Mouse (Mus musculus): ENCODE results near the gene Chadl. TPM values are rescaled to one million over a fixed set of nuclear protein-coding genes. Genes with fewer than 3 reads are reported as not detected.
A peak's percentile ranks its signal among the peaks of the same experiment; 100 is the strongest.
"Not testable (repeated sequence)": the region's sequence is repeated elsewhere in the genome, so short reads cannot be mapped to it uniquely, and the experiment has no call there.

Gene Chadl
- 3.8 and 4.6 TPM in 2 replicates for polyA plus RNA-seq (2012; rRNA removed)

GRCm38 (mm10) chr15:81697175-81697574 is at the start of gene Chadl:
Chadl (minus strand) TSS chr15:81697287.
- Histone ChIP-seq H3K27ac (ENCODE audit: control insufficient read depth, insufficient read depth, low read depth, low read length) (no peak within 1 kb of the TSS), H3K4me3 (ENCODE audit: control insufficient read depth, low read depth, low read length) (no peak within 1 kb of the TSS), H3K36me3 (ENCODE audit: control insufficient read depth, insufficient read depth, low read length) (no peaks in the 10 kb centered on the region), H3K4me1 (ENCODE audit: control insufficient read depth, insufficient read depth, low read length) (peaks cover 20% of the 10 kb centered on the region), H3K27me3 (ENCODE audit: control insufficient read depth, insufficient read depth, low read length) (no peaks in the 10 kb centered on the region)
- no peak for TF ChIP-seq CTCF (IDR thresholded peaks at IDR 0.05; ENCODE audit: control insufficient read depth, insufficient read depth, insufficient replicate concordance, low read depth, low read length)
- TF ChIP-seq POLR2A (IDR thresholded peaks at IDR 0.05; ENCODE audit: control insufficient read depth, low read depth, low read length) = no peak

- Histone ChIP-seq H3K4me1 (ENCODE audit: control insufficient read depth, insufficient read depth, low read length) (no peaks in the 10 kb centered on the region; the same call in none of the 2 replicates), H3K27ac (ENCODE audit: control insufficient read depth, insufficient read depth, low read depth, low read length) (peak overlapping the region; percentile 75), H3K27me3 (ENCODE audit: control insufficient read depth, insufficient read depth, low read length) (no peaks in the 10 kb centered on the region), H3K36me3 (ENCODE audit: control insufficient read depth, insufficient read depth, low read length) (no peaks in the 10 kb centered on the region), H3K4me3 (ENCODE audit: control insufficient read depth, low read depth, low read length) (peak overlapping the region; percentile 75)
- TF ChIP-seq POLR2A (IDR thresholded peaks at IDR 0.05; ENCODE audit: control insufficient read depth, low read depth, low read length) = peak; percentile 36; the same call in 1 of the 2 replicates
- TF ChIP-seq CTCF (IDR thresholded peaks at IDR 0.05; ENCODE audit: control insufficient read depth, insufficient read depth, insufficient replicate concordance, low read depth, low read length) = no peak
Measured at GRCm38 (mm10) chr15:81745601-81746114, 48.6 kb upstream of the Chadl start.

DNA sequence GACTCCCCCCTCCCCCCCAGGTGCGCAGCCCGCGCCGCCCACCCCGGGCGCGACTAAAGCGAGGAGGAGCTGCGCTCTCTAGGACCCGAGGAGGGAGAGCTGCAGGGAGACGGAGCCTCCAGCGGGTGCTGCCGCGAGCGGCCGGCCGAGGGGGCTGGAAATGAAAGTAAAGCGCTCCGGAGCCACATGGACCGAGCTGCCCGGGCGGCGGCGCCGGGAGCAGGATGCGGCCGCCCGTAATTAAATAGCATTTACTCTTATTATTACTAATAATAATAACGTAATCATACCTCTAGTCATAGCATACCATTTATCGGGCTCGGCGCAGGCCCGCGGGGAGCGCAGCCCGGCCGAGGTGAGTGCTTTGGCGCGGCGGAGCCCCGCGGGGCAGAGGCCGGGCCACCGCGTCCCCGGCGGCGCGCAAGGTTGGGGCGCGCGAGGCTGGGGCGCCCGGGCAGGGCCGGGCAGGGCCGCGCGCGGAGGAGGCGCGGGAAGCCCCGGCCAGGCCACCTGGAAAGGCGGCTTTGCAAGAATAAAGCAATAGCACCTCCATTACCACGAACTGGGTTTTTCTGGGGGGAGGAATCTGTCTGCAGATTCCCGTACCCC is 48.0 kb upstream of the Chadl start, which contains the start of the genes Zc3h7b and Rangap1:
Gene Zc3h7b (plus strand): TSS at position 66 of the 609 bp plus-strand sequence.
Gene Rangap1 (minus strand): TSS at position 539 of the 609 bp plus-strand sequence.
- Histone ChIP-seq H3K4me1 (ENCODE audit: control insufficient read depth, insufficient read depth, low read length) (no peaks in the 10 kb centered on the region; the same call in none of the 2 replicates), H3K27me3 (ENCODE audit: control insufficient read depth, insufficient read depth, low read length) (no peaks in the 10 kb centered on the region), H3K4me3 (ENCODE audit: control insufficient read depth, low read depth, low read length) (peak within 1 kb of the TSS; percentile 75), H3K36me3 (ENCODE audit: control insufficient read depth, insufficient read depth, low read length) (no peaks in the 10 kb centered on the region), H3K27ac (ENCODE audit: control insufficient read depth, insufficient read depth, low read depth, low read length) (peak within 1 kb of the TSS; percentile 75)
- no peak for TF ChIP-seq CTCF (IDR thresholded peaks at IDR 0.05; ENCODE audit: control insufficient read depth, insufficient read depth, insufficient replicate concordance, low read depth, low read length)
- 0 out of 2 replicates have a peak, but pooled peaks have one; percentile 38 for TF ChIP-seq POLR2A (IDR thresholded peaks at IDR 0.05; ENCODE audit: control insufficient read depth, low read depth, low read length)

DNA sequence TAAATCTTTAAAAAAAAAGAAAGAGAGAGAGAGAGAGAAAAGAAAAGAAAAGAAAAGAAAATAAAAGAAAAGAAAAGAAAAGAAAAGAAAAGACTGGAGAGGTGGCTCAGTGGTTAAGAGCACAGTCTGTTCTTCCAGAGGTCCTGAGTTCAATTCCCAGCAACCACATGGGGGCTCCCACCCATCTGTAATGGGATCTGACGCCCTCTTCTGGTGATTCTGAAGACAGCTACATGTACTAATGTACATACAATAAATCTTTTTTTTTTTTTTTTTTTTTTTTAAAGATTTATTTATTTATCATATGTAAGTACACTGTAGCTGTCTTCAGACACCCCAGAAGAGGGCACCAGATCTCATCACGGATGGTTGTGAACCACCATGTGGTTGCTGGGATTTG is 45.3 kb upstream of the Chadl start:
- H3K4me1 ChIP-seq (ENCODE audit: control insufficient read depth, insufficient read depth, low read length); H3K27me3 ChIP-seq (ENCODE audit: control insufficient read depth, insufficient read depth, low read length); H3K27ac ChIP-seq (ENCODE audit: control insufficient read depth, insufficient read depth, low read depth, low read length); H3K4me3 ChIP-seq (ENCODE audit: control insufficient read depth, low read depth, low read length); H3K36me3 ChIP-seq (ENCODE audit: control insufficient read depth, insufficient read depth, low read length): not testable (repeated sequence)

DNA sequence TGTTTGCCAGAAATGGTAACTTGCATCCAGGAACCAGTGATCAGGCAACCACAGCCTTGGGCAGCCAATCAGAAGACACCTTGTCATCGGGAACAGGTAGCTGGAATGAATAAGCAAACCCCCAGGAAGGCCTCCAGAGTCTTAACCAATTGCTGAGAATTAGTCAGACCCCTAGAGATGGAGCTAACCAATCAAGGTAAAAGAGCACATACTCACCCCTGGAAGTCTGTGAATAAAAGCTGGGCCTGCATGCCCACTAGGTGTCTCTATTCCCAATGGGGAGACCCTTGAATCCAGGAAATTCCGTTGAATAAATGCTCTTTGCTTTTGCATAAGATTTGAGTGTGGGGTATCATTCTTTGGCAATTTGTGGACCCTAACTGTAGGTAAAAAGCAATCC is 42.8 kb upstream of the Chadl start:
- no peaks in the 10 kb centered on the region; the same call in 1 of the 2 replicates for H3K4me1 ChIP-seq (ENCODE audit: control insufficient read depth, insufficient read depth, low read length)
- no peaks in the 10 kb centered on the region for H3K36me3 ChIP-seq (ENCODE audit: control insufficient read depth, insufficient read depth, low read length)
- TF ChIP-seq POLR2A (IDR thresholded peaks at IDR 0.05; ENCODE audit: control insufficient read depth, low read depth, low read length) (no peak), CTCF (IDR thresholded peaks at IDR 0.05; ENCODE audit: control insufficient read depth, insufficient read depth, insufficient replicate concordance, low read depth, low read length) (no peak)
- no peak overlapping the region for H3K4me3 ChIP-seq (ENCODE audit: control insufficient read depth, low read depth, low read length)
- H3K27me3 ChIP-seq (ENCODE audit: control insufficient read depth, insufficient read depth, low read length) = no peaks in the 10 kb centered on the region
- H3K27ac ChIP-seq (ENCODE audit: control insufficient read depth, insufficient read depth, low read depth, low read length) = no peak overlapping the region

DNA sequence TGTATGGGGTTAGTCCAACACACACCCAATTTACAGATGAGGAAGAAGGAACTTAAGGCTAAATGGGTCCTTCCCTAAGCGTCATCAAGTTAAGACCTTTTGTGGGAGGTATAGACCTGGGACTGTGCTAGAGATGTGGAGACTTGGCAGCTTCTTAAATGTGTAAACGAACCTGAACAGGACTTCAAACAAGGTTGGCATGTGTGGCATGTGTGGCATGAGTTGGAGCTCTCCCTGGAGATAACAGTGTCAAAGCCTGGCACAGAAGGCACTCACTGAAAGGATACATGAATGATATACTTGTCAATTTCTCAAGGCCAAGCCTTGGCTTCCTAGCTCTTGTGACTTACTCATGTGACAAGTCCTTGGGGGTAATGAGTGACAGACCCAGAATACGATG is 42.2 kb upstream of the Chadl start:
- no peak overlapping the region for H3K27ac ChIP-seq (ENCODE audit: control insufficient read depth, insufficient read depth, low read depth, low read length)
- no peaks in the 10 kb centered on the region for H3K27me3 ChIP-seq (ENCODE audit: control insufficient read depth, insufficient read depth, low read length)
- no peak overlapping the region for H3K4me3 ChIP-seq (ENCODE audit: control insufficient read depth, low read depth, low read length)
- no peak for TF ChIP-seq POLR2A (IDR thresholded peaks at IDR 0.05; ENCODE audit: control insufficient read depth, low read depth, low read length)
- TF ChIP-seq CTCF (IDR thresholded peaks at IDR 0.05; ENCODE audit: control insufficient read depth, insufficient read depth, insufficient replicate concordance, low read depth, low read length) = no peak
- H3K4me1 ChIP-seq (ENCODE audit: control insufficient read depth, insufficient read depth, low read length) = no peaks in the 10 kb centered on the region
- no peaks in the 10 kb centered on the region for H3K36me3 ChIP-seq (ENCODE audit: control insufficient read depth, insufficient read depth, low read length)

GRCm38 (mm10) chr15:81735075-81735474 is 38.0 kb upstream of the Chadl start:
- Histone ChIP-seq H3K4me1 (ENCODE audit: control insufficient read depth, insufficient read depth, low read length) (no peaks in the 10 kb centered on the region), H3K4me3 (ENCODE audit: control insufficient read depth, low read depth, low read length) (no peak overlapping the region), H3K36me3 (ENCODE audit: control insufficient read depth, insufficient read depth, low read length) (no peaks in the 10 kb centered on the region), H3K27me3 (ENCODE audit: control insufficient read depth, insufficient read depth, low read length) (no peaks in the 10 kb centered on the region), H3K27ac (ENCODE audit: control insufficient read depth, insufficient read depth, low read depth, low read length) (no peak overlapping the region)
- TF ChIP-seq CTCF (IDR thresholded peaks at IDR 0.05; ENCODE audit: control insufficient read depth, insufficient read depth, insufficient replicate concordance, low read depth, low read length) (no peak), POLR2A (IDR thresholded peaks at IDR 0.05; ENCODE audit: control insufficient read depth, low read depth, low read length) (no peak)
